Mouse (Mus musculus): Measurements from ENCODE around the gene Olfr601. TPM values are rescaled to one million over a fixed set of nuclear protein-coding genes. Genes with fewer than 3 reads are reported as not detected.

The Olfr601 gene
- polyA plus RNA-seq (2015; fragmentation: Illumina TruSeq; extraction: RNeasy Lipid Tissue Mini Kit (QIAGEN cat#74804); ENCODE audit: insufficient read depth, low read depth, low replicate concordance), result not detected

GRCm38 (mm10) chr7:103362555-103362954, at the start of gene Olfr601:
Gene Olfr601, minus strand, starts transcription at chr7:103362655.

GRCm38 (mm10) chr7:103386077-103386476, 23.6 kb upstream of the Olfr601 start, which contains the start of gene Olfr603:
Gene Olfr603, minus strand, starts transcription at chr7:103386177.

GRCm38 (mm10) chr7:103349569-103349968, 12.9 kb downstream of the Olfr601 start, which contains the start of gene Olfr600:
Gene Olfr600, minus strand, starts transcription at chr7:103349669.

GRCm38 (mm10) chr7:103335617-103336016, 26.8 kb downstream of the Olfr601 start, which contains the start of gene Olfr599:
Gene Olfr599, plus strand, starts transcription at chr7:103335917.

GRCm38 (mm10) chr7:103323268-103323667, 39.2 kb downstream of the Olfr601 start, which contains the start of gene Olfr598:
Gene Olfr598, plus strand, starts transcription at chr7:103323568.

GRCm38 (mm10) chr7:103316015-103316414, 46.4 kb downstream of the Olfr601 start, which contains the start of gene Olfr597:
Gene Olfr597, plus strand, starts transcription at chr7:103316315.

Other genes with a start within 250 kb of the Olfr601 start
- gene Olfr586, start 237.0 kb downstream of the Olfr601 start, polyA plus RNA-seq (2015; fragmentation: Illumina TruSeq; extraction: RNeasy Lipid Tissue Mini Kit (QIAGEN cat#74804); ENCODE audit: insufficient read depth, low read depth, low replicate concordance), result not detected
- gene Olfr588-ps1, start 221.8 kb downstream of the Olfr601 start, polyA plus RNA-seq (2015; fragmentation: Illumina TruSeq; extraction: RNeasy Lipid Tissue Mini Kit (QIAGEN cat#74804); ENCODE audit: insufficient read depth, low read depth, low replicate concordance), result not detected
- not detected for gene Olfr589, start 206.3 kb downstream of the Olfr601 start, polyA plus RNA-seq (2015; fragmentation: Illumina TruSeq; extraction: RNeasy Lipid Tissue Mini Kit (QIAGEN cat#74804); ENCODE audit: insufficient read depth, low read depth, low replicate concordance)
- not detected for gene Olfr591, start 184.3 kb downstream of the Olfr601 start, polyA plus RNA-seq (2015; fragmentation: Illumina TruSeq; extraction: RNeasy Lipid Tissue Mini Kit (QIAGEN cat#74804); ENCODE audit: insufficient read depth, low read depth, low replicate concordance)
- not detected for gene Olfr592, start 177.9 kb downstream of the Olfr601 start, polyA plus RNA-seq (2015; fragmentation: Illumina TruSeq; extraction: RNeasy Lipid Tissue Mini Kit (QIAGEN cat#74804); ENCODE audit: insufficient read depth, low read depth, low replicate concordance)
- not detected for gene Olfr593, start 150.8 kb downstream of the Olfr601 start, polyA plus RNA-seq (2015; fragmentation: Illumina TruSeq; extraction: RNeasy Lipid Tissue Mini Kit (QIAGEN cat#74804); ENCODE audit: insufficient read depth, low read depth, low replicate concordance)
- gene Olfr594, start 145.7 kb downstream of the Olfr601 start, polyA plus RNA-seq (2015; fragmentation: Illumina TruSeq; extraction: RNeasy Lipid Tissue Mini Kit (QIAGEN cat#74804); ENCODE audit: insufficient read depth, low read depth, low replicate concordance), result not detected
- not detected for gene Usp17ld, start 110.2 kb downstream of the Olfr601 start, polyA plus RNA-seq (2015; fragmentation: Illumina TruSeq; extraction: RNeasy Lipid Tissue Mini Kit (QIAGEN cat#74804); ENCODE audit: insufficient read depth, low read depth, low replicate concordance)
- gene Olfr596, start 57.0 kb downstream of the Olfr601 start, polyA plus RNA-seq (2015; fragmentation: Illumina TruSeq; extraction: RNeasy Lipid Tissue Mini Kit (QIAGEN cat#74804); ENCODE audit: insufficient read depth, low read depth, low replicate concordance), result not detected
- gene Olfr597, start 46.3 kb downstream of the Olfr601 start, polyA plus RNA-seq (2015; fragmentation: Illumina TruSeq; extraction: RNeasy Lipid Tissue Mini Kit (QIAGEN cat#74804); ENCODE audit: insufficient read depth, low read depth, low replicate concordance), result not detected
- not detected for gene Olfr598, start 39.1 kb downstream of the Olfr601 start, polyA plus RNA-seq (2015; fragmentation: Illumina TruSeq; extraction: RNeasy Lipid Tissue Mini Kit (QIAGEN cat#74804); ENCODE audit: insufficient read depth, low read depth, low replicate concordance)
- not detected for gene Olfr599, start 26.7 kb downstream of the Olfr601 start, polyA plus RNA-seq (2015; fragmentation: Illumina TruSeq; extraction: RNeasy Lipid Tissue Mini Kit (QIAGEN cat#74804); ENCODE audit: insufficient read depth, low read depth, low replicate concordance)
- not detected for gene Olfr600, start 13.0 kb downstream of the Olfr601 start, polyA plus RNA-seq (2015; fragmentation: Illumina TruSeq; extraction: RNeasy Lipid Tissue Mini Kit (QIAGEN cat#74804); ENCODE audit: insufficient read depth, low read depth, low replicate concordance)
- gene Olfr603, start 23.5 kb upstream of the Olfr601 start, polyA plus RNA-seq (2015; fragmentation: Illumina TruSeq; extraction: RNeasy Lipid Tissue Mini Kit (QIAGEN cat#74804); ENCODE audit: insufficient read depth, low read depth, low replicate concordance), result not detected
- gene Usp17lc, start 52.4 kb upstream of the Olfr601 start, polyA plus RNA-seq (2015; fragmentation: Illumina TruSeq; extraction: RNeasy Lipid Tissue Mini Kit (QIAGEN cat#74804); ENCODE audit: insufficient read depth, low read depth, low replicate concordance), result not detected
- not detected for gene Olfr605, start 82.8 kb upstream of the Olfr601 start, polyA plus RNA-seq (2015; fragmentation: Illumina TruSeq; extraction: RNeasy Lipid Tissue Mini Kit (QIAGEN cat#74804); ENCODE audit: insufficient read depth, low read depth, low replicate concordance)
- not detected for gene Olfr606, start 86.4 kb upstream of the Olfr601 start, polyA plus RNA-seq (2015; fragmentation: Illumina TruSeq; extraction: RNeasy Lipid Tissue Mini Kit (QIAGEN cat#74804); ENCODE audit: insufficient read depth, low read depth, low replicate concordance)
- gene Olfr607, start 101.5 kb upstream of the Olfr601 start, polyA plus RNA-seq (2015; fragmentation: Illumina TruSeq; extraction: RNeasy Lipid Tissue Mini Kit (QIAGEN cat#74804); ENCODE audit: insufficient read depth, low read depth, low replicate concordance), result not detected
- not detected for gene Olfr608, start 107.2 kb upstream of the Olfr601 start, polyA plus RNA-seq (2015; fragmentation: Illumina TruSeq; extraction: RNeasy Lipid Tissue Mini Kit (QIAGEN cat#74804); ENCODE audit: insufficient read depth, low read depth, low replicate concordance)
- gene Olfr609, start 135.4 kb upstream of the Olfr601 start, polyA plus RNA-seq (2015; fragmentation: Illumina TruSeq; extraction: RNeasy Lipid Tissue Mini Kit (QIAGEN cat#74804); ENCODE audit: insufficient read depth, low read depth, low replicate concordance), result not detected
- not detected for gene Olfr610, start 149.5 kb upstream of the Olfr601 start, polyA plus RNA-seq (2015; fragmentation: Illumina TruSeq; extraction: RNeasy Lipid Tissue Mini Kit (QIAGEN cat#74804); ENCODE audit: insufficient read depth, low read depth, low replicate concordance)
- gene Olfr611, start 158.2 kb upstream of the Olfr601 start, polyA plus RNA-seq (2015; fragmentation: Illumina TruSeq; extraction: RNeasy Lipid Tissue Mini Kit (QIAGEN cat#74804); ENCODE audit: insufficient read depth, low read depth, low replicate concordance), result not detected
- not detected for gene Olfr612, start 180.1 kb upstream of the Olfr601 start, polyA plus RNA-seq (2015; fragmentation: Illumina TruSeq; extraction: RNeasy Lipid Tissue Mini Kit (QIAGEN cat#74804); ENCODE audit: insufficient read depth, low read depth, low replicate concordance)
- gene Olfr613, start 185.4 kb upstream of the Olfr601 start, polyA plus RNA-seq (2015; fragmentation: Illumina TruSeq; extraction: RNeasy Lipid Tissue Mini Kit (QIAGEN cat#74804); ENCODE audit: insufficient read depth, low read depth, low replicate concordance), result not detected
- gene Olfr615, start 193.4 kb upstream of the Olfr601 start, polyA plus RNA-seq (2015; fragmentation: Illumina TruSeq; extraction: RNeasy Lipid Tissue Mini Kit (QIAGEN cat#74804); ENCODE audit: insufficient read depth, low read depth, low replicate concordance), result not detected
- not detected for gene Olfr616, start 206.5 kb upstream of the Olfr601 start, polyA plus RNA-seq (2015; fragmentation: Illumina TruSeq; extraction: RNeasy Lipid Tissue Mini Kit (QIAGEN cat#74804); ENCODE audit: insufficient read depth, low read depth, low replicate concordance)
- gene Olfr617, start 210.4 kb upstream of the Olfr601 start, polyA plus RNA-seq (2015; fragmentation: Illumina TruSeq; extraction: RNeasy Lipid Tissue Mini Kit (QIAGEN cat#74804); ENCODE audit: insufficient read depth, low read depth, low replicate concordance), result not detected
- gene Olfr618, start 227.4 kb upstream of the Olfr601 start, polyA plus RNA-seq (2015; fragmentation: Illumina TruSeq; extraction: RNeasy Lipid Tissue Mini Kit (QIAGEN cat#74804); ENCODE audit: insufficient read depth, low read depth, low replicate concordance), result not detected
- gene Olfr619, start 237.9 kb upstream of the Olfr601 start, polyA plus RNA-seq (2015; fragmentation: Illumina TruSeq; extraction: RNeasy Lipid Tissue Mini Kit (QIAGEN cat#74804); ENCODE audit: insufficient read depth, low read depth, low replicate concordance), result not detected
- gene Olfr620, start 249.9 kb upstream of the Olfr601 start, polyA plus RNA-seq (2015; fragmentation: Illumina TruSeq; extraction: RNeasy Lipid Tissue Mini Kit (QIAGEN cat#74804); ENCODE audit: insufficient read depth, low read depth, low replicate concordance), result not detected